ENCODE assay signal across 10 mouse cellular contexts in the genomic region with DNA sequence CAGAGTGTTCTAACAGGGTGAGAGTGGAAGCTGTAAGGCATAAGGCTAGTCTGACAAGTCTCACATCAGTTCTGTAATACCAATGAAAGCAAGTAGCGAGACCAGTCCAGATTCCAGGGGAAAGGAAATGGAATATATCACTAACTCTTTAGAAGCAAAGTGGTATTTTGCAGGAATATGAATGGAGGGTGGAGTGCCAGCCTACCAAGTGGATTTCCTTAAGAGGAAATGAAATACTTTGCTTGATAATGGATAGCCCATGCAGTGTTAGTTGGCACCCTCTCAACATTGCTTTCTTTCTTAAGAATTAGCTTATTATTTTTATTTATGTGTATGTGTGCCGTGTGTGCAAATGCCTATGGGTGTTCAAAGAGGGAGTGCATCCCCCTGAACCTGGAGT. TPM values are rescaled to one million over a fixed set of nuclear protein-coding genes. Genes with fewer than 3 reads are reported as not detected.
DNase-seq lines count a peak whose midpoint lies in the region; ATAC-seq and TF ChIP-seq lines count a peak whose summit lies in the region.
"Had no signal": no experiment of that assay in that cellular context is flagged by ENCODE, and none has a peak within 500 bp of the region (broad histone marks: within the 10 kb centered on the region; RNA-seq: fewer than 3 reads in every experiment).

No protein-coding gene starts in this region.

- intact Hi-C loops in left cerebral cortex, postnatal 14 days (cut with DNase I) = no loop called here

- no peak for TF ChIP-seq CTCF in thymus, adult 2 months (IDR thresholded peaks at IDR 0.05; ENCODE audit: borderline replicate concordance, control insufficient read depth, extremely low read depth, insufficient read depth, low read length, poor library complexity)

- no peak overlapping the region for H3K27ac ChIP-seq in intestine, embryonic 15.5 days
- no peak overlapping the region; the same call in 1 of the 2 replicates for H3K27ac ChIP-seq in intestine, embryonic 16.5 days (ENCODE audit: low read length)
- H3K27ac ChIP-seq in embryonic facial prominence, embryonic 10.5 days (replicated peaks) = no peak overlapping the region
- no peak overlapping the region for H3K27ac ChIP-seq in hindbrain, embryonic 14.5 days
- no peak overlapping the region for H3K27ac ChIP-seq in midbrain, embryonic 14.5 days (replicated peaks; ENCODE audit: low read depth, low read length)
- no peak overlapping the region for H3K27ac ChIP-seq in thymus, adult 2 months (ENCODE audit: control insufficient read depth, insufficient read depth, low read length)

- TF ChIP-seq POLR2A in thymus, adult 2 months (IDR thresholded peaks at IDR 0.05; ENCODE audit: control insufficient read depth, extremely low read depth, insufficient read depth, low read length, poor library complexity) = no peak

- H3K4me2 ChIP-seq in intestine, embryonic 15.5 days (replicated peaks) = peak overlapping the region; percentile 29
- H3K4me2 ChIP-seq in intestine, embryonic 16.5 days (ENCODE audit: low read depth, low read length) = no peak overlapping the region
- peak overlapping the region; percentile 15; the same call in 1 of the 2 replicates for H3K4me2 ChIP-seq in hindbrain, embryonic 14.5 days (replicated peaks)
- H3K4me2 ChIP-seq in midbrain, embryonic 14.5 days (ENCODE audit: low read length) = 0 out of 2 replicates have a peak overlapping the region, but pooled peaks have one; percentile 12

- H3K36me3 ChIP-seq in intestine, embryonic 15.5 days = no peaks in the 10 kb centered on the region
- no peaks in the 10 kb centered on the region for H3K36me3 ChIP-seq in intestine, embryonic 16.5 days (ENCODE audit: control insufficient read depth, insufficient read depth, low read length)
- peaks cover 36% of the 10 kb centered on the region for H3K36me3 ChIP-seq in embryonic facial prominence, embryonic 10.5 days (replicated peaks)
- peaks cover 11% of the 10 kb centered on the region; the same call in 1 of the 2 replicates for H3K36me3 ChIP-seq in hindbrain, embryonic 14.5 days (replicated peaks; ENCODE audit: control insufficient read depth, insufficient read depth)
- peaks cover 7% of the 10 kb centered on the region; the same call in 1 of the 2 replicates for H3K36me3 ChIP-seq in midbrain, embryonic 14.5 days (ENCODE audit: control insufficient read depth, insufficient read depth, low read length)
- H3K36me3 ChIP-seq in thymus, adult 2 months (ENCODE audit: control insufficient read depth, insufficient read depth, low read length) = no peaks in the 10 kb centered on the region

- no peak for DNase-seq in embryonic facial prominence, embryonic 10.5 days (ENCODE audit: low spot score)
- DNase-seq in hindbrain, embryonic 14.5 days (ENCODE audit: low spot score) = no peak
- no peak for DNase-seq in midbrain, embryonic 14.5 days
- DNase-seq in left cerebral cortex, postnatal 14 days (ENCODE audit: low spot score in 2 of 2) = no peak
- DNase-seq in thymus, adult 2 months = no peak
- DNase-seq: kidney, adult 2 months; layer of hippocampus, postnatal 36 days; lung, postnatal 4 days had no signal

- no peaks in the 10 kb centered on the region for H3K9me3 ChIP-seq in intestine, embryonic 15.5 days
- no peaks in the 10 kb centered on the region for H3K9me3 ChIP-seq in intestine, embryonic 16.5 days (ENCODE audit: control insufficient read depth, low read length)
- no peaks in the 10 kb centered on the region for H3K9me3 ChIP-seq in embryonic facial prominence, embryonic 10.5 days
- no peaks in the 10 kb centered on the region for H3K9me3 ChIP-seq in hindbrain, embryonic 14.5 days (ENCODE audit: control insufficient read depth, low read length)
- H3K9me3 ChIP-seq in midbrain, embryonic 14.5 days (ENCODE audit: control insufficient read depth, low read length) = no peaks in the 10 kb centered on the region

- H3K4me3 ChIP-seq in intestine, embryonic 15.5 days (replicated peaks) = no peak overlapping the region
- no peak overlapping the region for H3K4me3 ChIP-seq in intestine, embryonic 16.5 days (ENCODE audit: low read length)
- peak overlapping the region; percentile 85 for H3K4me3 ChIP-seq in embryonic facial prominence, embryonic 10.5 days
- no peak overlapping the region for H3K4me3 ChIP-seq in hindbrain, embryonic 14.5 days (replicated peaks; ENCODE audit: low read length)
- H3K4me3 ChIP-seq in midbrain, embryonic 14.5 days (replicated peaks; ENCODE audit: low read depth, low read length) = peak overlapping the region; percentile 8; the same call in 1 of the 2 replicates
- no peak overlapping the region for H3K4me3 ChIP-seq in thymus, adult 2 months (ENCODE audit: control insufficient read depth, insufficient read depth, low read length)

- 90% methylated on average over 2 of the region's 2 CpGs for WGBS in intestine, embryonic 15.5 days
- 85% methylated on average over 2 of the region's 2 CpGs for WGBS in intestine, embryonic 16.5 days
- 92% methylated on average over 2 of the region's 2 CpGs for WGBS in embryonic facial prominence, embryonic 10.5 days
- WGBS in hindbrain, embryonic 14.5 days = 94% methylated on average over 2 of the region's 2 CpGs
- 93% methylated on average over 2 of the region's 2 CpGs for WGBS in midbrain, embryonic 14.5 days
- 100% methylated on average over 2 of the region's 2 CpGs for WGBS in thymus, adult 2 months

- H3K4me1 ChIP-seq in intestine, embryonic 15.5 days (replicated peaks) = 0 out of 2 replicates have a peak, but pooled peaks cover 8% of the 10 kb centered on the region
- peaks cover 10% of the 10 kb centered on the region for H3K4me1 ChIP-seq in intestine, embryonic 16.5 days (ENCODE audit: control insufficient read depth, insufficient read depth, low read length)
- peaks cover 20% of the 10 kb centered on the region for H3K4me1 ChIP-seq in embryonic facial prominence, embryonic 10.5 days
- H3K4me1 ChIP-seq in hindbrain, embryonic 14.5 days (replicated peaks; ENCODE audit: control insufficient read depth, insufficient read depth, low read length) = peaks cover 23% of the 10 kb centered on the region
- H3K4me1 ChIP-seq in midbrain, embryonic 14.5 days (ENCODE audit: control insufficient read depth, insufficient read depth, low read length) = peaks cover 14% of the 10 kb centered on the region
- H3K4me1 ChIP-seq in thymus, adult 2 months (replicated peaks; ENCODE audit: control insufficient read depth, insufficient read depth, low read length) = peaks cover 7% of the 10 kb centered on the region

- H3K9ac ChIP-seq in intestine, embryonic 15.5 days = no peak overlapping the region
- H3K9ac ChIP-seq in intestine, embryonic 16.5 days (ENCODE audit: low read depth, low read length) = no peak overlapping the region
- no peak overlapping the region for H3K9ac ChIP-seq in hindbrain, embryonic 14.5 days
- H3K9ac ChIP-seq in midbrain, embryonic 14.5 days (replicated peaks; ENCODE audit: low read length) = no peak overlapping the region

- no peaks in the 10 kb centered on the region for H3K27me3 ChIP-seq in intestine, embryonic 15.5 days (replicated peaks)
- H3K27me3 ChIP-seq in intestine, embryonic 16.5 days (replicated peaks; ENCODE audit: control insufficient read depth, insufficient read depth, low read length) = no peaks in the 10 kb centered on the region
- H3K27me3 ChIP-seq in embryonic facial prominence, embryonic 10.5 days (replicated peaks; ENCODE audit: low read depth, poor library complexity, severe bottlenecking) = no peaks in the 10 kb centered on the region
- no peaks in the 10 kb centered on the region for H3K27me3 ChIP-seq in hindbrain, embryonic 14.5 days (ENCODE audit: control insufficient read depth, insufficient read depth, low read length)
- H3K27me3 ChIP-seq in midbrain, embryonic 14.5 days (ENCODE audit: control insufficient read depth, insufficient read depth, low read length) = no peaks in the 10 kb centered on the region
- H3K27me3 ChIP-seq in thymus, adult 2 months (ENCODE audit: control insufficient read depth, insufficient read depth, low read length) = no peaks in the 10 kb centered on the region

- no peak for ATAC-seq in intestine, embryonic 15.5 days
- no peak for ATAC-seq in intestine, embryonic 16.5 days
- ATAC-seq in hindbrain, embryonic 14.5 days (ENCODE audit: low FRiP score) = no peak
- ATAC-seq in midbrain, embryonic 14.5 days (ENCODE audit: low FRiP score, low TSS enrichment) = no peak

RNA-seq across cellular contexts. Expression of a gene that starts 2.1 kb away (rescaled TPM):
- 164 and 170 TPM in 2 replicates for polyA plus RNA-seq in intestine, embryonic 15.5 days (2015; fragmentation: Nextera tagmentation; extraction: Ambion mirVana)
- polyA plus RNA-seq in intestine, embryonic 16.5 days (2015; fragmentation: Nextera tagmentation; extraction: Ambion mirVana) = 151 and 164 TPM in 2 replicates
- polyA plus RNA-seq in embryonic facial prominence, embryonic 10.5 days (2016; fragmentation: Nextera tagmentation; extraction: Ambion mirVana) = 236 and 237 TPM in 2 replicates
- 189 and 190 TPM in 2 replicates for polyA plus RNA-seq in hindbrain, embryonic 14.5 days (2014; fragmentation: Nextera tagmentation; extraction: Ambion mirVana)
- 175 and 210 TPM in 2 replicates for polyA plus RNA-seq in midbrain, embryonic 14.5 days (2014; fragmentation: Nextera tagmentation; extraction: Ambion mirVana)
- 10 to 100 TPM; 73.3 to 73.8 TPM for total RNA-seq in left cerebral cortex, postnatal 14 days (2021)
- polyA plus RNA-seq in thymus, adult 2 months (2012; rRNA removed) = 24.8 and 26.7 TPM in 2 replicates

RNA-seq across cellular contexts. Expression of a gene that starts 19.8 kb away (rescaled TPM):
- polyA plus RNA-seq in intestine, embryonic 15.5 days (2015; fragmentation: Nextera tagmentation; extraction: Ambion mirVana) = 12.0 and 13.1 TPM in 2 replicates
- 10.2 and 10.7 TPM in 2 replicates for polyA plus RNA-seq in intestine, embryonic 16.5 days (2015; fragmentation: Nextera tagmentation; extraction: Ambion mirVana)
- 14.2 and 15.4 TPM in 2 replicates for polyA plus RNA-seq in embryonic facial prominence, embryonic 10.5 days (2016; fragmentation: Nextera tagmentation; extraction: Ambion mirVana)
- 9.0 and 9.9 TPM in 2 replicates for polyA plus RNA-seq in hindbrain, embryonic 14.5 days (2014; fragmentation: Nextera tagmentation; extraction: Ambion mirVana)
- polyA plus RNA-seq in midbrain, embryonic 14.5 days (2014; fragmentation: Nextera tagmentation; extraction: Ambion mirVana) = 8.4 and 11.5 TPM in 2 replicates
- total RNA-seq in left cerebral cortex, postnatal 14 days (2021) = 10 to 100 TPM; 15.5 to 17.3 TPM
- 12.7 and 15.6 TPM in 2 replicates for polyA plus RNA-seq in thymus, adult 2 months (2012; rRNA removed)

RNA-seq across cellular contexts. Expression of a gene that starts 51.8 kb away (rescaled TPM):
- 349 and 408 TPM in 2 replicates for polyA plus RNA-seq in intestine, embryonic 15.5 days (2015; fragmentation: Nextera tagmentation; extraction: Ambion mirVana)
- 438 and 445 TPM in 2 replicates for polyA plus RNA-seq in intestine, embryonic 16.5 days (2015; fragmentation: Nextera tagmentation; extraction: Ambion mirVana)
- 3.7 and 4.2 TPM in 2 replicates for polyA plus RNA-seq in embryonic facial prominence, embryonic 10.5 days (2016; fragmentation: Nextera tagmentation; extraction: Ambion mirVana)
- polyA plus RNA-seq in hindbrain, embryonic 14.5 days (2014; fragmentation: Nextera tagmentation; extraction: Ambion mirVana) = 0.60 and 1.4 TPM in 2 replicates
- polyA plus RNA-seq in midbrain, embryonic 14.5 days (2014; fragmentation: Nextera tagmentation; extraction: Ambion mirVana) = 3.2 TPM in 1 of 2 replicates, not detected in the other
- not detected for total RNA-seq in left cerebral cortex, postnatal 14 days (2021)
- 118 and 153 TPM in 2 replicates for polyA plus RNA-seq in thymus, adult 2 months (2012; rRNA removed)
- total RNA-seq: layer of hippocampus, postnatal 36 days had no signal

Comparison
In these comparisons a context has a peak if more than half of its experiments do, and no peak if none do; other contexts are left out.
1. H3K4me3 ChIP-seq: peak in embryonic facial prominence, embryonic 10.5 days (single experiment) and midbrain, embryonic 14.5 days (single experiment); none in intestine, embryonic 15.5 days (single experiment), intestine, embryonic 16.5 days (single experiment), hindbrain, embryonic 14.5 days (single experiment) and thymus, adult 2 months (single experiment).
2. RNA of a gene that starts 51.8 kb away (polyA plus RNA-seq): 438 to 445 TPM in intestine, embryonic 16.5 days, 349 to 408 TPM in intestine, embryonic 15.5 days and 118 to 153 TPM in thymus, adult 2 months; 3.7 to 4.2 TPM in embryonic facial prominence, embryonic 10.5 days, 3.2 TPM in midbrain, embryonic 14.5 days and 0.60 to 1.4 TPM in hindbrain, embryonic 14.5 days; every median in the first group is over 10 times any median in the second.